Mouse (Mus musculus) bone marrow macrophage, adult 2 months (primary cell): ENCODE measurements around the gene Gpr152.

ENCODE experiments used
- CTCF ChIP-seq: IDR thresholded peaks from 2 replicates; pipeline ENCODE4 v1.5.1; 2012; ENCODE audit warnings: low read depth, mild to moderate bottlenecking, low read length, moderate library complexity
- POLR2A ChIP-seq: IDR thresholded peaks from 2 replicates; pipeline ENCODE4 v1.6.1; 2012; ENCODE audit warnings: mild to moderate bottlenecking, low read depth, low read length, borderline replicate concordance

- no peak for TF ChIP-seq CTCF
- TF ChIP-seq POLR2A = no peak
Observed at GRCm38 (mm10) chr19:4121097-4121805, 18.3 kb upstream of the Gpr152 start.
